Mouse (Mus musculus): ENCODE results near the gene 1700015F17Rik.

DNA sequence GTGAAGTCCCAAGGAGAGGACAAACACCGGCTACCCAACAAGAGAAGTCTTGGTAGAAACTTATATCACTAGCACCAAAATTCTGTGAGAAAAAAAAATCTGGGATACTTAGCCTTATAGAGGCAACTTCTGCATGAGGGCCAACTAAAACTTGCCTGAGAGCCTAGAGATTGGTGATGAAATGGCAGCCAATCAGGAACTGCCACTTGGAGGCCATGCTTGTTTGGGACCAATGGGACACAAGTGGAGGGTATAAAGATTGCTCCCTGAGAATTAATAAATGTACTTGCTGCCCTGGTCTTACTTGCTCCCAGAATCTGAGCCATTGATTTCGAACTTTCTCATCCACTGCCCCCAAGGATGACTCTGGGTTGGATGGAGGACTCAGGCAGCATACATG lies 57.5 kb downstream of the 1700015F17Rik start:
- TF ChIP-seq CTCF (IDR thresholded peaks at IDR 0.05 in 2 of 3, conservative IDR thresholded peaks at IDR 0.05 in 1 of 3; ENCODE audit: control insufficient read depth in 1 of 3, insufficient read depth in 1 of 3, low read depth in 2 of 3, low read length in 3 of 3, poor library complexity in 1 of 3, severe bottlenecking in 1 of 3) (no peak), TAL1 (IDR thresholded peaks at IDR 0.05; ENCODE audit: low read length) (no peak), MAZ (IDR thresholded peaks at IDR 0.05; ENCODE audit: low read depth, low read length) (no peak)
